Mouse (Mus musculus) CD8-positive naive resting alpha-beta T cell, adult 2 months (primary cell): ENCODE measurements around the gene Rchy1.

Experiments
- DNase-seq, 2 experiments: peaks; one replicate each; pipeline ENCODE4 v3.0.0; 2022; ENCODE audit warnings: low read depth in 2 of 2, low spot score in 2 of 2

Rchy1 gene

DNA sequence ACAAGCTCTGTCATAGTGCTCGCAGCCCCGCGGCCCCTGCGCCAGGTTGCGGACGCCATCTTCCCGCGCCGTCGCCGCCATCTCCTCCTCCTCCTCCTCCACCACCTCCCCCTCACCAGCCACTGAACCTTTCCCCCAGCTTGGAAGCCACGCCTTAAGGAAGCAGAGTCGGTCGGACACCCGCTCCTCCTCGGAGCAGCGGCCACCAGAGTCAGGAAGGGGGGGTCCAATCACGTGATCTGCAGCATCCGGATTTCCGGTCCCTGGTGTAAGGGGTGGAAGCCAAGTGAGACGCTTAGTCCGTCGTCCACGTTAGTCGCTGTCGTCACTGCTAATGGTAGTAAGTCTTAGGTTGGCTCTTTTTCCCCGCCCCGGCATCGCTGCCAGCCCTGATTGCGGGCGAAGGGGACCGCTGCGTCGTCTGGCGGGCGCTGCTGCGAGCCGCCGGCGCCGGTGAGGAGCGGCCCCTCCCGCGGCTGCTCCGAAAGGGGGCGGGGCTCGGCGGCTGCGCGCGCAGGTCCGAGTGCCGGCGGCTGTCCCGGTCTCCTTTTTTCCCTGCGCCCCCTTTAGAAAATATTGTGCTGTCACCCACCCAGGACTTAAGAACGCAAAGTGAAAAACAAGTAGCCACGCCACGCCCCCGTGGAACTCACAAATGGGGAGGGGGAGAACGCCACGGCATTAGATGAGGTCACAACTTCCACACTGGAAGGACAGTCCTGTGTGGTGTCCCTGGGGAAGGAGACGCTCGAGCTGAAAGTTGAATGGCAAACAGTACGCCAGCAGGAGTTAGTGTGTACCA lies at the start of gene Rchy1:
Rchy1 (minus strand) TSS at position 430 of the 802 bp plus-strand sequence.
- peak; percentile 92 for DNase-seq

DNA sequence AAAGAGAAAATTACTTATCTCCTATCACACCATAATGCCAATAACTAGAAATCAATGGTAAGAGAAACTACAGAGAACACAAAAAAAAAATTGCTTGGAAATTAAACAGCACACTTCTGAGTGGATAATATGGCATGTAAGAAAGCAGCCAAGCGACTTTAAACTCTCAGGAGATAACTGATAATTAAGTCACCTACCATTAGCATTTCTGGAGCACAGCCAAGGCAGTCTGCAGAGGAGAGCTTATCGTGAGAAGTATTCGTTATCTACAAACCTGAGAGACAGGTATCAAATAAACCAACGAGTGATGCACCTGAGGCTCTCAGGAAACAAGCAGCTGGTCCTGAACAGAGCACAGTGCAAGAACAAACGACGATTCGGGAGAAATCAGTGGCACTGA lies 48.9 kb upstream of the Rchy1 start:
- no peak for DNase-seq

DNA sequence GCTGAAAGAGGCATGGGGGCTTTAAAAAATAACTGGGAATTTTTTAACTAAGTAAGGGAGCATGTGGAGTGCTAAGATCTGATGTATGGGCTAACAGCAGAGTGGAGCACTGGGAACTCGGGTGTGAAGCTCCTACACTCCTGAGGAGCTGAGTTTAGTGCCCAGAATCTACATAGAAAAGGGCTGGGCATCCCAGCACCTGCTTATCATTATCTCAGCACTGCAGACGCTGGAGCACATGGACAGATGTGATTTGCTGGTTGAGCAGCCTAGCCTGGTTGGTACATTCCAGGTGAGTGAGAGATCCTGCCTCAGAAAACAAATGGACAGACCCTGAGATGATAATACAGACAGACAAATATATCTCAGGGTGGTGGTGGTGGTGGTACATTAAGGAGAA lies 47.0 kb upstream of the Rchy1 start:
- DNase-seq, result no peak

- peak; percentile 16 to 29 for DNase-seq
These were observed 40.1 kb upstream of the Rchy1 start for GRCm38 (mm10) chr5:92003011-92003410.

- peak; percentile 14 to 25 for DNase-seq
These were observed 37.9 kb upstream of the Rchy1 start for GRCm38 (mm10) chr5:92000770-92001169.

- DNase-seq, result no peak
These were observed 31.7 kb upstream of the Rchy1 start for GRCm38 (mm10) chr5:91994546-91994945.

- no peak for DNase-seq
These were observed 30.2 kb upstream of the Rchy1 start for GRCm38 (mm10) chr5:91993061-91993460.

DNA sequence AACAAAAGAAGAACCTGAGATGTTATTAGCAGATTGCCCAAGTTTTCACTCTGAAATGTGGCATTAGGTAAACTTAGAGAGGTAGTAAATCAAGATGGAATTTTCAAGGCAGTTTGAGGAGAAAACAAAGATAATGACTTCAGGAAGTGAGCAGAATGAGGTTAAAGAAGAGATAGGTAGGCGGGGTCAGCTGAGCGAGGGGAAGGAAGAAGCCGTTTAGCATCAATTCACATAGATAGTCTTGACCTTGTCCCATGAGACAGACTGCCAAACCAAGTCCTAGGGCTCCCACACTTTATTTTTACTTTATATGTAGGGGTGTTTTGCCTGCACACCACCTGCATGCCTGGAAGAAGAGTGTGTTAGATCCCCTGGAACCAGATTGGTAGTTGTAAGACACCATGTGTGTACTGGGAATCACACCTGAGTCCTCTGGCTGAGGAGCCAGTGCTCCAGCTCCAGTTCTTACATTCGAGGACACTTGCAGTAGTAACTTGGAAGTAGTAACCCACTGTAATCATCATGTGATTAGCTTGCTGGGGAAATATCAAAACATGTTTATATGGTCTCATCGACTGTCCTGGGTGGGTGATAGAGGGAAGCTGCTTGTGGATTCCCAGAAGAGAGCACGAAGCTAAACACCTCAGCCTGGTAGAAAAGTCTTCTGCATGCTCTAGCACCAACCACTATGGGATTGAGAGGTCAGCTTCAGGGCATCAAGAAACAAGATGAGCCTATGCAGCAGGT lies 28.5 kb upstream of the Rchy1 start:
- DNase-seq, result no peak

- DNase-seq, result no peak
These were observed 26.4 kb upstream of the Rchy1 start for GRCm38 (mm10) chr5:91989261-91989660.

- no peak for DNase-seq
These were observed 24.9 kb upstream of the Rchy1 start for GRCm38 (mm10) chr5:91987799-91988198.

DNA sequence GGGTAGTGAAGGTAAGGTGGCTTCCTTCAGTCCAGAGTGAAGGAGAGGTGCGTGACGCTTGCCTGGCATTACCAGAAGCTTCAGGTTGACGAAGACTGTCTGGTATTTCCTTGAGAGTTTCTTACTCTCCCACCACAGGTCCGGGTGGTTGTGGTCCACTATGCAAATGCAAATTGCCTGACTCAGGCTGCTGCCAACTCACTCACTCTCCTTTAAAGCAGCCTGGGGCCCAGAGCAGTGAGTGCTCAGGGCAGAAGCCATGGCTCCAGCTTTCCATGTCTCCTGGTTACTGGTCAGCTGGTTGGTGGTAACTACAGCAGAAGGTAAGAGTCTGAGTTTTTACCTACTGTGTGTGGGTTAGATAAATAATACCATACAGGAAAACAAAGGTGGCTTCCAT lies 24.4 kb upstream of the Rchy1 start, which contains the start of gene Odaph:
Odaph (plus strand) TSS at position 240 of the 400 bp plus-strand sequence.
- DNase-seq, result no peak

DNA sequence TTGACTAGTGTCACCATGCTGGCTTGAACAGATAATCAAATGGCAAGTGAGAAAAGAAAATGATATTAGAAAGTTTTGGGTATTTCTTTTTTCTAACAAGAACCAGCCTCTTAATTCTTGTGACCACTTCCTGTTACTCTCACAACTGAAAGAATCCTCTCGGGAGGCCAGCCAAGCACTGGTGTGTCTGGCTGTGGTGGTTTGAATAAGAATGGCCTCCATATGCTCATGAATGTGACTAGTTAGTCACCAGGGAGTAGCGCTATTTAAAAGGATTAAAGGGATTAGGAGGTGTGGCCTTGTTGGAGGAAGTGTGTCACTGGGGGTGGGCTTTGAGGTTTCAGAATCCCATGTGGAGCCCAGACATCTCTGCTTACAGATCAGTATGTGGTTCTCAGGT lies 22.9 kb upstream of the Rchy1 start:
- DNase-seq, result no peak

DNA sequence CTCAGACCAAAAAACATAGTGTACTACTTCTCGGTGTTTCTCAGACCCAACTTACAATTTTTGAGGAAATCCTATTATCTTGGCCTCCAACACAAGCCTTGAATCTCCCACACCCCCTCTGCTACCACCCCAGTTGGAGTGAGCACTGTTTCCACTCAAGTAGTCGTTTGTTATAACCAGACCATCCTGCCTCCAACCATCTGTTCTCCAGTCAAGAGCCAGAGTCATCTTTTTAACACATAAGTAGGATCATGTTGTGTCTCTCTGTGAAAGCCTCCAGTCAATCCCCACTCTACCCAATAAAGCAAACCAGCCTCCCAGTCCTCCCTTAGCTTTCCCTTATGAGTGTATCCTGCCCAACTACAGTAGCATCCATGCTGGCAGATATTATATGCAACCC lies 20.6 kb upstream of the Rchy1 start:
- DNase-seq, result no peak

- DNase-seq, result no peak
These were observed 18.4 kb upstream of the Rchy1 start for GRCm38 (mm10) chr5:91981176-91981840.

GRCm38 (mm10) chr5:91977397-91977770 lies 14.5 kb upstream of the Rchy1 start:
- DNase-seq, result no peak

DNA sequence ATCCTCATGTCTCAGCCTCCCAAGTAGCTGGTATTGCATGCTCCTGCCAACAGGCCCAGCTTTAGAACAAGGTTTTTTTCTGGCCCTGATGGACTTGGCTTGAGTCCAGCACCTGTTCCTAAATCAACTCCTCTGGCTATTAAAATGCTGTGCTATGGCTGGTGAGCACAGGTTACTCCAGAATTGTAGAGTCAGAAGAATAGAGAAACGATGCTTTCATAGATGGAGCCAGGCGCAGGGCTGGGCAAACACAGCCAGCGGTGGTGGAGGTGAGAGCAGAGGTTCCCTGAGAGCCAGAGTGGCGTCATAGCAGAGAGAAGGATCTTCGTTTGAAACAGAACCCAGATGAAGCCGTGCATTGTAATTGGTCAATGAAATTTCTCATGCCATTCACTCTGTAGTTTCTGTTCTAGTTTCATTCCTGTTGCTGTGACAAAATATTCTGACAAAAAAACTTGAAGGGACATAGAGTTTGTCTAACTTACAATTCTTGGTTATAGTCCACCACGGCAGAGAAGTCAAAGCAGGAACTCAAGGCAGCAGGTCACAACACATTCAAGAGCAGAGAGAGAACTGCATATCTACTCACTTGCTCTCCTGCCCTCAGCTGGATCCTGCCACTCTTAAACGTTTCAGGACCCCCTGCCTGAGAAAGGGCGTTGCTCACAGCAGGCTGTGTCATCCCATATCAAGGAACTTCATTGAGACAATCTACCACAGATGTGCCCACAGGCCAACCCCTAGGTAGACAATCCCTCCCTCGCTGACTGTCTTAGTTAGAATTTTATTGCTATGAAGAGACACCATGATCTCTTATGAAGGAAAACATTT lies 13.9 kb upstream of the Rchy1 start:
- no peak for DNase-seq

GRCm38 (mm10) chr5:91975758-91976157 lies 12.9 kb upstream of the Rchy1 start:
- DNase-seq, result no peak

DNA sequence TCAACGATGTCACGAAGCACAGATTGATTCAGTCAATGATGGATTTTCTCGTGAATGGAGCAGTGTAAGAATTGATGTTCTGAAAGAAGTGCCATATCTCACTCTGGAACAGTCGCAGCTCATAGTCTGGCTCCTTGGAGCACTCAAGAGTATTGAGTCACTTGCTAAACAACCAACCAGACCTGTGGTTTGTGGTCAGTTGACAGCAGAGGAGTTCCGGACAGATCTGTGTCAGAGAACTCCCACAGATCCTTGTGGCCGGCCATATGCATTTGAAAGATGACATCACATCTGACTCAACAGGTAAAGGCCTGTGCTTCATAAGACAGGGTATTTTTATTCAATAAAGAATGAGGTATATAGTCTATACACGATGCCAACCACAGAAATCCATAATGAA lies 11.1 kb upstream of the Rchy1 start:
- DNase-seq, result no peak

GRCm38 (mm10) chr5:91972046-91972445 lies 9.2 kb upstream of the Rchy1 start:
- DNase-seq, result no peak

DNA sequence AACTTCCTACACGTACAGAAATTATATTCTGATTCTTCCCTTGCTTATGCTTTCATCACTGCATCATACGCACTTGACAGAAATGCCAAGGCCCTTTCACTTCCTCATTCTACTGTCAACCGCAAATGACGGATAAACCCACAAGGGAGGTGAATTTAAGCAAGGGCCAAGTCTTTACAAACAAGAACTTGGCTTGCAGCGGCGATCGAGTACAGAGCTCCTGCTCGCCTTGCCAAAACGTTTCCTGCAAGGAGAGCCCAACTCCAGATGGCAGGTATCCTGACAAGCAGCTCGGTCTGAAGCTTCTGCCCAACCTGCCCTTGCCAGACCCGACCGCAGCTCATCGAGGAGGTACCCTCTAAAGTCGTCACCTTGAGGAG lies 619 bp downstream of the Rchy1 start:
- DNase-seq, result peak in 1 of 2 experiments; percentile 78

GRCm38 (mm10) chr5:91961370-91961769 lies 1.5 kb downstream of the Rchy1 start:
- no peak for DNase-seq
